Mouse (Mus musculus): ENCODE data around the gene Ust. TPM values are rescaled to one million over a fixed set of nuclear protein-coding genes. Genes with fewer than 3 reads are reported as not detected.

Gene Ust
- polyA plus RNA-seq, 1 experiment from 2014 or later, result 5.7 TPM

GRCm38 (mm10) chr10:8504832-8505231 lies 13.8 kb downstream of the Ust start:
- H3K36me3 ChIP-seq, result no peaks in the 10 kb centered on the region; the same call in 1 of the 2 replicates
- H3K27ac ChIP-seq, result no peak overlapping the region
- no peak overlapping the region for H3K4me3 ChIP-seq (replicated peaks)
- 82% methylated on average over 4 of the region's 4 CpGs for WGBS
- ATAC-seq (ENCODE audit: insufficient number of reproducible peaks, insufficient read depth, low FRiP score, low TSS enrichment, low read depth), result no peak
- H3K4me1 ChIP-seq (replicated peaks), result peaks cover 16% of the 10 kb centered on the region
- no peaks in the 10 kb centered on the region for H3K27me3 ChIP-seq
- H3K4me2 ChIP-seq, result no peak overlapping the region
- H3K9ac ChIP-seq (replicated peaks), result no peak overlapping the region
- H3K9me3 ChIP-seq, result no peaks in the 10 kb centered on the region

- Histone ChIP-seq H3K9me3 (no peaks in the 10 kb centered on the region), H3K9ac (replicated peaks) (no peak overlapping the region), H3K4me1 (replicated peaks) (0 out of 2 replicates have a peak, but pooled peaks cover 6% of the 10 kb centered on the region), H3K27ac (no peak overlapping the region), H3K4me2 (no peak overlapping the region), H3K27me3 (no peaks in the 10 kb centered on the region), H3K36me3 (no peaks in the 10 kb centered on the region; the same call in 1 of the 2 replicates), H3K4me3 (replicated peaks) (no peak overlapping the region)
- WGBS, result 72% methylated on average over 13 of the region's 13 CpGs
- no peak for ATAC-seq (ENCODE audit: insufficient number of reproducible peaks, insufficient read depth, low FRiP score, low TSS enrichment, low read depth)
Observed at GRCm38 (mm10) chr10:8498951-8499891, 19.4 kb downstream of the Ust start.

- H3K4me1 ChIP-seq (replicated peaks), result 0 out of 2 replicates have a peak, but pooled peaks cover 6% of the 10 kb centered on the region
- no peak overlapping the region for H3K4me3 ChIP-seq (replicated peaks)
- H3K9me3 ChIP-seq, result no peaks in the 10 kb centered on the region
- H3K36me3 ChIP-seq, result no peaks in the 10 kb centered on the region
- no peak overlapping the region for H3K9ac ChIP-seq (replicated peaks)
- 53% methylated on average over 5 of the region's 5 CpGs for WGBS
- no peak for ATAC-seq (ENCODE audit: insufficient number of reproducible peaks, insufficient read depth, low FRiP score, low TSS enrichment, low read depth)
- H3K27ac ChIP-seq, result peak overlapping the region; percentile 3; the same call in 1 of the 2 replicates
- no peak overlapping the region for H3K4me2 ChIP-seq
- H3K27me3 ChIP-seq, result no peaks in the 10 kb centered on the region
Observed at GRCm38 (mm10) chr10:8495543-8496141, 23.0 kb downstream of the Ust start.

GRCm38 (mm10) chr10:8491909-8492591 lies 26.6 kb downstream of the Ust start:
- Histone ChIP-seq H3K9ac (replicated peaks) (no peak overlapping the region), H3K9me3 (no peaks in the 10 kb centered on the region), H3K4me3 (replicated peaks) (no peak overlapping the region), H3K27ac (no peak overlapping the region), H3K4me1 (replicated peaks) (peaks cover 19% of the 10 kb centered on the region), H3K36me3 (no peaks in the 10 kb centered on the region), H3K27me3 (no peaks in the 10 kb centered on the region), H3K4me2 (no peak overlapping the region)
- ATAC-seq (ENCODE audit: insufficient number of reproducible peaks, insufficient read depth, low FRiP score, low TSS enrichment, low read depth), result no peak
- WGBS, result 96% methylated on average over 1 of the region's 1 CpGs

- no peak overlapping the region for H3K27ac ChIP-seq
- H3K9me3 ChIP-seq, result no peaks in the 10 kb centered on the region
- H3K4me1 ChIP-seq (replicated peaks), result peaks cover 14% of the 10 kb centered on the region
- no peak overlapping the region for H3K4me2 ChIP-seq
- no peaks in the 10 kb centered on the region for H3K36me3 ChIP-seq
- no peaks in the 10 kb centered on the region for H3K27me3 ChIP-seq
- H3K4me3 ChIP-seq (replicated peaks), result no peak overlapping the region
- WGBS, result 55% methylated on average over 2 of the region's 2 CpGs
- no peak overlapping the region for H3K9ac ChIP-seq (replicated peaks)
- ATAC-seq (ENCODE audit: insufficient number of reproducible peaks, insufficient read depth, low FRiP score, low TSS enrichment, low read depth), result no peak
Observed at GRCm38 (mm10) chr10:8487388-8487787, 31.2 kb downstream of the Ust start.

- WGBS, result 74% methylated on average over 4 of the region's 4 CpGs
- H3K27ac ChIP-seq, result no peak overlapping the region
Observed at GRCm38 (mm10) chr10:8484487-8484886, 34.1 kb downstream of the Ust start.

GRCm38 (mm10) chr10:8482779-8483178 lies 35.8 kb downstream of the Ust start:
- H3K9me3 ChIP-seq, result no peaks in the 10 kb centered on the region
- no peak overlapping the region for H3K9ac ChIP-seq (replicated peaks)
- ATAC-seq (ENCODE audit: insufficient number of reproducible peaks, insufficient read depth, low FRiP score, low TSS enrichment, low read depth), result no peak
- no peaks in the 10 kb centered on the region for H3K27me3 ChIP-seq
- H3K4me1 ChIP-seq (replicated peaks), result no peaks in the 10 kb centered on the region; the same call in 1 of the 2 replicates
- no peak overlapping the region for H3K4me2 ChIP-seq
- H3K27ac ChIP-seq, result no peak overlapping the region
- H3K4me3 ChIP-seq (replicated peaks), result no peak overlapping the region
- WGBS, result 94% methylated on average over 4 of the region's 4 CpGs
- H3K36me3 ChIP-seq, result no peaks in the 10 kb centered on the region

More at GRCm38 (mm10) chr10:8484487-8484886, 34.1 kb downstream of the Ust start:
- Histone ChIP-seq H3K9me3 (no peaks in the 10 kb centered on the region), H3K4me1 (replicated peaks) (peaks cover 11% of the 10 kb centered on the region), H3K36me3 (no peaks in the 10 kb centered on the region), H3K27me3 (no peaks in the 10 kb centered on the region), H3K9ac (replicated peaks) (no peak overlapping the region), H3K4me3 (replicated peaks) (no peak overlapping the region), H3K4me2 (no peak overlapping the region)
- no peak for ATAC-seq (ENCODE audit: insufficient number of reproducible peaks, insufficient read depth, low FRiP score, low TSS enrichment, low read depth)

GRCm38 (mm10) chr10:8479779-8480178 lies 38.8 kb downstream of the Ust start:
- Histone ChIP-seq H3K36me3 (no peaks in the 10 kb centered on the region), H3K4me3 (replicated peaks) (no peak overlapping the region), H3K9ac (replicated peaks) (no peak overlapping the region), H3K9me3 (no peaks in the 10 kb centered on the region), H3K4me2 (no peak overlapping the region), H3K27me3 (no peaks in the 10 kb centered on the region), H3K27ac (no peak overlapping the region), H3K4me1 (replicated peaks) (no peaks in the 10 kb centered on the region)
- ATAC-seq (ENCODE audit: insufficient number of reproducible peaks, insufficient read depth, low FRiP score, low TSS enrichment, low read depth), result no peak
- 97% methylated on average over 2 of the region's 2 CpGs for WGBS

GRCm38 (mm10) chr10:8477936-8478335 lies 40.7 kb downstream of the Ust start:
- Histone ChIP-seq H3K4me2 (no peak overlapping the region), H3K9me3 (no peaks in the 10 kb centered on the region), H3K4me3 (replicated peaks) (no peak overlapping the region), H3K9ac (replicated peaks) (no peak overlapping the region), H3K36me3 (no peaks in the 10 kb centered on the region), H3K27ac (no peak overlapping the region), H3K4me1 (replicated peaks) (no peaks in the 10 kb centered on the region), H3K27me3 (no peaks in the 10 kb centered on the region)
- ATAC-seq (ENCODE audit: insufficient number of reproducible peaks, insufficient read depth, low FRiP score, low TSS enrichment, low read depth), result no peak
- WGBS, result 87% methylated on average over 8 of the region's 8 CpGs

GRCm38 (mm10) chr10:8471995-8472394 lies 46.6 kb downstream of the Ust start:
- Histone ChIP-seq H3K9ac (replicated peaks) (no peak overlapping the region), H3K4me2 (no peak overlapping the region), H3K9me3 (no peaks in the 10 kb centered on the region), H3K4me1 (replicated peaks) (peaks cover 20% of the 10 kb centered on the region; the same call in 1 of the 2 replicates), H3K27ac (no peak overlapping the region), H3K27me3 (no peaks in the 10 kb centered on the region), H3K4me3 (replicated peaks) (no peak overlapping the region), H3K36me3 (no peaks in the 10 kb centered on the region)
- WGBS, result 64% methylated on average over 12 of the region's 12 CpGs
- ATAC-seq (ENCODE audit: insufficient number of reproducible peaks, insufficient read depth, low FRiP score, low TSS enrichment, low read depth), result no peak

GRCm38 (mm10) chr10:8471012-8471411 lies 47.6 kb downstream of the Ust start:
- ATAC-seq (ENCODE audit: insufficient number of reproducible peaks, insufficient read depth, low FRiP score, low TSS enrichment, low read depth), result no peak
- no peak overlapping the region for H3K4me2 ChIP-seq
- H3K4me3 ChIP-seq (replicated peaks), result no peak overlapping the region
- no peaks in the 10 kb centered on the region for H3K27me3 ChIP-seq
- 58% methylated on average over 5 of the region's 5 CpGs for WGBS
- H3K36me3 ChIP-seq, result no peaks in the 10 kb centered on the region
- no peak overlapping the region for H3K9ac ChIP-seq (replicated peaks)
- peaks cover 20% of the 10 kb centered on the region; the same call in 1 of the 2 replicates for H3K4me1 ChIP-seq (replicated peaks)
- no peaks in the 10 kb centered on the region for H3K9me3 ChIP-seq
- H3K27ac ChIP-seq, result no peak overlapping the region
